Mouse (Mus musculus) adrenal gland (tissue): ENCODE results near the gene Atp8b2.

Experiments used
- intact Hi-C: fragments of 180-260 bp; cut with DNase I; formaldehyde crosslinking; loops from one replicate; pipeline ENCODE4 v1.15.1; 2025
- microRNA-seq, 2 experiments: library from miRNA; unstranded; fragments of <30 nt; microRNA quantifications; one replicate each; pipeline ENCODE4; 2019

Gene Atp8b2

DNA sequence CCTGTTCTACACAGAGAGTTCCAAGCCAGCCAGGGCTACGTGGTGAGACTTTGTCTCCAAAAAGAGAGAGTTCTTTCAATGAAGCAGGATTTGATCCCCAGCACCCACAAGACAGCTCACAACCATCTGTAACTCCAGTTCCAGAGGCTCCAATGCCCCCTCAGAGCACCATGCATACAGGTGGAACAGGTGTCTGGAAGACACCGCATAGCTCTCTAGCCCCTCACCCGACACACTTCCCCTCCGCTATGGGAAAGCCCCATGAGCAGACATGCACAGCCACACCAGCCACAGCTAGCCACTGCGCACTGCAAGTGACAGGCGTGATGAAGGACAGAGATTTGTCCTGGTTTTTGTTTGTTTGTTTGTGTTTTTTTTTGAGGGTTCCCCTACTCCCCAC is 54.5 kb downstream of the Atp8b2 start:
- intact Hi-C loops: no loop called here

DNA sequence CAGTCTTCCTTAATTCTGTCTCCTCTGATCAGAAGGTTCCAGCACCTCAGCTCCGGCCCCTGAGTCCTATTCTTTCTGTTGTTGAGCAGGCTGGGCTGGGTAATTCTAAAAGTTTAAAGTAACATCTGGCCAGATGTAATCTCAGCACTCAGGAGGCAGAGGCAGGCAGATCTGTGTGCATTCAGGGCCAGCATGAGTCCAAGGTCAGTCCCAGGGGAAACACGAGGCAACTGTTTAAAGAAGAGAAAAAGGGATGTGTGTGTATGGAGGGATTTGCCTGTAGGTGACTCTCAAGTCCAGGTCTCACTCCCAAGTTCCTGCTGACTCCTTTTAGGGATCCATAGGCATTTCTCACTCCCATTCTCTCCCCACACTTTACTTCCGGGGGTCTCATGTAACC is 55.5 kb downstream of the Atp8b2 start:
- intact Hi-C loops: no loop called here

DNA sequence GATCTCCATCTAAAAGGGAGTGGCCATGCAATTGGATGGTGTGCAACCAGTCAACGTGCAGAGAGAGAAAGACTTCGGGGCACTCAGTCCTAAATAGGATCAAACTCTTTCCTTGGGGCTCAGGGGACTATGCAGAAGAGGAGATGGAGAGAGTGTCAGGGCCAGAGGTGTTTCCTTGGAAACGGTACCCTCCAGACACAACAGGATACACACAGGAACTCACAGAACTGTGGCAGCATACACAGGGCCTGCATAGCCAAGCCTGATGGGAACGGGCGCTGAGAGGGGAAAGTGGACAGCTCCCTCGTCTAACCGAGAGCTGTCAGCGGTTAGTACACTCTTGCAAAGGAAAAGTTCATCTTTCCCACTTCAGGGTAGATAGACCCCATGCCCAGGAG is 63.8 kb downstream of the Atp8b2 start:
- intact Hi-C loops: no loop called here

DNA sequence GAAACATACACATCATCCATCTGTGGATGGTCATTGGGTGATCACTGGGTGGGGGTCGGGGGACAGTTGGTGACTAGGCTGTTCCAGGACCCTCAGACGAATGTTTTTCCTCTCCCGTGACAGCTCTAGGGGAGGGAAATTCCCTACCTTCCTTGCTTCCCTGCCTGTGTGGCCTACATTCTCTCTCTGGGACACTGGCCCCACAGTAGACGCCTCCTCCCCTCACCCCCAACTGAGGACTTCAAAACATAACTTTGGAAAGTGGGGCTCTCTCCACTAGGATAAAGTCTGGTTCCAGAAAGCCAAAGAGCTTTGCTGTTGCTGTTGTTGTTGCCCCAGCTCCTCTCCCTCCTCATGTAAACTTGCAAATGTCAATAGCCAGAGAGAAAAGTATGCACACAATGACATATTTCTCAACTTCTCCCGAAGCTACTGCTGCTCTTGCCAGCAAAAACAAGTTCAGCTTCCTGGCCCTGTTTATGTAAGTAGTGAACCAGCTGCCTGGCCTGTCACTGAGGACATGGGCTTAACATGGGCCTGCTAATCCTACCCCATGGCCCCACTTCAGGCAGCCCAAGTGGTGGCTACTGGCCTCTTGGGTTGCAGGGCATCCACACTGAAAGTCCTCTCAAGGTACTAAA is 64.3 kb downstream of the Atp8b2 start:
- intact Hi-C loops: no loop called here

DNA sequence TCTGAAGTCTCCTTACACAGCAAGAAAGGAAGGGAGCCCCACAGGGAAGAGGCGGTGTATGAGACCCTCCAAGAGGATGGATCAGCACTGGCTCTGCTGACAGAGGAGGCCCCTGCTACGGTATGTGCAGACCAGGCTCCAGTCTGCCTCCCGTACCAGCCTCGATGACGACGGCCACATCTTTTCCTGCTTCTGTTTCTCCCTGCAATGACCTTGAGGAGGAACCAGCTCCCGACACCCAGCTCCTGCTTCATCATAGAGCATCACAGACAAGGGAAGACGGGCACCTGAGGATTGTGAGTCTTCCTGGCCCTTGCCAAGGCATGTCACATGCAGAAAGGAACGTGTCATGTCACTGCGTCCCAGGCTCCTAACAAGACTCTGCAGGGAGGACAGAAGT is 65.3 kb downstream of the Atp8b2 start:
- intact Hi-C loops: no loop called here

DNA sequence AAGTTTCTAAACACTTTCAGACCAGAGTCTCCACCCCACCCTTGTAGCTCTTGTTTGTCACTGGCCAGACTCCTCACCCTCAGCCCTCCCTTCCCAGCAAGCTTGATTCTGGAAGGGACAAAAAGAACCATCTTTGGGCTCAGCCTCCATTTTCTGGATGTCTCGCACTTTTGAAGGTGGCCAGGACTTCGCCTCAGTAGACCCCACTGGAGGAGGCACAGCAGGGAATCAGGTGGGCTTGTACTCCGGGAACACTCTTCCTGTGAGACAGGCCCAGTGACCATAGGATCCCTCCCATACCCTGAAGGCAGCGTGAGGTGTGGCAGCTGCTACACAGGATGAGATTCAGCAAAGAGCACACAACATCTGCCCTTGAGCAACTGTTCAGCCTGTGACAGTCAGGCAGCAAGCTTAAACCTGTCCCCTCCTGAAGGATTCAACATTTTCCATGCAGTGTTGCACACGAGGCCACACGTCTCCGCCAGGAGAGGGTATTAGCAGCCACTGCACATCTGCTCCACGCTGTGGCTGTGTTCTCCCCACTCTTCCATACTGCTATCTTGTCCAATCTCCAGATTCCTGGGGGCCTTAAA is 66.0 kb downstream of the Atp8b2 start:
- intact Hi-C loops: no loop called here

DNA sequence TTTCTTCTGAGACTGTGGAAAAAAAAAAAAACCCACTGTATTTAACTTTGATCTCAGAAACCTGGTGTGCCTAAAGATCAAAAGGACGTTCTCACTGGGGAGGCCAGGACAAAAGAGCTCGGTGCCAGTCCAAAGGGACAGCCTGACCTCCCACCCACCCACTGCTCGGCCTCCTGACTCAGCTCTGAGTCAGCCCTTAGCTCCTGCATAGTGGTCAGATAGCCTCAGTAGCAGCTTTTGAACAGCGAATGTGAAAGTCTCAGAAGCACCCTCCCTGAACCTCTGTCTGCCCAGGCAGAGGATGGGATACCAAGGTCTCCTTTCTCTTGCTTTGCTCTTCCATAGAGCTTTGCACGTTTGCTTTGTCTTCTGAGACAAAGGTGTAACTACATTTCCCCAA is 66.7 kb downstream of the Atp8b2 start:
- intact Hi-C loops: no loop called here

DNA sequence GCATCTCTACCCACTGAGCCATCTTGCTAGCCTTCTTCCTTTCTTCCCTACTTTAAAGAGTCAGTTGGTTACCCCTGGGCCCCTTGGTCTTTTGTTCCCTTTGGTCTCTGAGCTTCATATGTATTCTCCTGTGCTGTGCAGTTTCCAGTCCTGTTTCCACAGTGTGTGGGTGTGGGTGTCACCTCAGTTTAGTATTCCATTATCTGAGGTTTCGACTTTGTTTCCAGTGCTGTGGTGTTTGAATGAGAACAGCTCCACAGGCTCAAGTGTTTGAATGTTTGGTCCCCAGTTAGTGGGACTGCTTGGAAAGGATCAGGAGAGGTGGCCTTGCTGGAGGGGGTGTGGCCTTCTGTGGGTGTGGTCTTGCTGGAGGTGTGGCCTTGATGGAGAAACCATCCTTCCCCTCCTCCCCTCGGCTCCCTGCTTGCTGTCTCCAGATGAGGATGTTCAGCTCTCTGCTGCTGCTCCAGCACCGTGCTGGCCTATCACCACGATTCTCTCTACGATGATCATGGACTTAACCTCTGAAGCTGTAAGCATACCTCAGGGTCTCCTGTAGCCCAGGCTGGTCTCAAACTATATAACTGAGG is 70.7 kb downstream of the Atp8b2 start:
- intact Hi-C loops: no loop called here

DNA sequence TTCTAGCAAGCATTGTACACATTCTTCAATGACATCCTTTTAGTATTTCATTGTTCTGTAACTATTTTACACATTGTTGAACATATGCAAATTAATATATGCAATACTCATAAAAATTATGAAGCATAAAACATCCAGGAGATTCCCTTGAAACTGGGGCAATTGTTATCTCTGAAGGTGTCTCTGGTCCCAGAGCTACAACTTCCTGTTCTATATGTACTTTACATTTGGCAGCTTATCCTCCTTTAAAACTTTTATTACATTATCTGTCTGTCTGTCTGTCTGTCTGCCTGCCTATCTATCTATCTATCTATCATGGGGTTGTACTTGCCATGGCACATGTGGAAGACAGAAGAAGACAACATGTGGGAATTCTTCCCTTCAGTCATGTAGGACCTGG is 71.6 kb downstream of the Atp8b2 start:
- intact Hi-C loops: no loop called here

DNA sequence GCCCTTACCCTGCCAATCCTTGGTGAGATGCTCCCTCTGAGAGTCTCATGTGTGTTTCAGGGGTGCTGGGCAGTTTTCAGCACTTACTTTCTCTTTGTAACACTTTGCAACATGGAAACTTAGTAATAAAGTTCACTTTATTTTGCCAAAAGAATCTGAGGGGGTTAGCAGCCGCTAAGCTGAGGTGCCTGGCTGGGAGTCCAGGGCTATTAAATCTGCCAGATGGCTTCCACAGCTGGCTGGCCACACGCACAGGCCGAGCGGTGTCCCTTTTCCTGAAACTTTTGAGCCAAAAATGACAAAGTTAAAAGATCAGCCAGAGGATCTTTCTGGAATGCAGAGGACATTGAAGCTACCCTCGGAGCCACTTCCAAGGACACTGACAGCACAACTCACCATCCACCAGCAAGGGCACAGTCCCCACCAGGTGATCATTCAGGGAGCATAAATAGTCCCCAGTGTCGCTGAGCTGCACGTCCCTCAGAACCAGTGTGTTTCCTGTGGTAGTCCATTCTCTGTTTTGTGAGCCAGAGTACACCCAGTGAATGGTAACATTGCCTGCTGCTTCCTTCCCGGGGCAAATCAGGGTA is 73.4 kb downstream of the Atp8b2 start:
- intact Hi-C loops: no loop called here

Small RNA genes within 50 kb of the gene (microRNA-seq; reads per million reads assigned to microRNA genes)
- 0.46 to 0.49 reads per million in 2 experiments for gene Mir7669
